Mouse (Mus musculus) lung, embryonic 14.5 days (tissue): ENCODE measurements at regions not wholly inside any gene's neighbourhood (a gene's known extent, or its start where the extent isn't known, plus 50 kb on each side); places are given as distances from the start of the nearest gene placed in this dataset.

Experiments
- ATAC-seq: fragments of 200-750 bp; cut with Nextera tagmentation; 2 replicates; pipeline ENCODE4 v1.8.0; 2017; ENCODE audit warnings: mild to moderate bottlenecking, moderate TSS enrichment, moderate library complexity; ENCODE audit not compliant: insufficient read depth
- DNase-seq: peaks from one replicate; pipeline ENCODE4 v3.0.0-alpha.2; 2015
- H3K27ac ChIP-seq: fragments of 300-500 bp; sonication (generic); 2 replicates; pipeline ENCODE4 v1.5.1; 2014; ENCODE audit warnings: low read depth, mild to moderate bottlenecking, moderate library complexity
- H3K27me3 ChIP-seq: fragments of 300-500 bp; sonication (generic); 2 replicates; pipeline ENCODE4 v1.6.1; 2014; ENCODE audit warnings: low read length, control low read depth; ENCODE audit not compliant: insufficient read depth
- H3K36me3 ChIP-seq: fragments of 300-500 bp; sonication (generic); 2 replicates; pipeline ENCODE4 v1.6.1; 2014; ENCODE audit warnings: control low read depth; ENCODE audit not compliant: insufficient read depth
- H3K4me1 ChIP-seq: fragments of 300-500 bp; sonication (generic); 2 replicates; pipeline ENCODE4 v1.6.1; 2014; ENCODE audit warnings: antibody characterized with exemption, control low read depth; ENCODE audit not compliant: insufficient read depth
- H3K4me2 ChIP-seq: fragments of 300-500 bp; sonication (generic); 2 replicates; pipeline ENCODE4 v1.6.1; 2014; ENCODE audit warnings: mild to moderate bottlenecking
- H3K4me3 ChIP-seq: fragments of 300-500 bp; sonication (generic); 2 replicates; pipeline ENCODE4 v1.5.1; 2014; ENCODE audit warnings: low read depth, low read length
- H3K9ac ChIP-seq: fragments of 300-500 bp; sonication (generic); 2 replicates; pipeline ENCODE4 v1.6.1; 2014
- H3K9me3 ChIP-seq: fragments of 300-500 bp; sonication (generic); 2 replicates; pipeline ENCODE4 v1.6.1; 2016; ENCODE audit warnings: low read depth, low read length, control low read depth
- CTCF ChIP-seq: IDR thresholded peaks from 2 replicates; pipeline ENCODE4 v1.5.1; 2016; ENCODE audit warnings: antibody characterized with exemption, low read depth
- WGBS: fragments of 180-500 bp; shearing (Covaris S2); extraction: QIAGEN DNeasy Blood & Tissue Kit; methylation state at CpG from one replicate; pipeline ENCODE4 v1.1.7; 2014; 5-methylcytosine and 5-hydroxymethylcytosine counted together

- Histone ChIP-seq H3K9me3 (no peaks in the 10 kb centered on the region), H3K4me1 (no peaks in the 10 kb centered on the region), H3K36me3 (no peaks in the 10 kb centered on the region), H3K27ac (no peak overlapping the region), H3K4me2 (no peak overlapping the region), H3K27me3 (no peaks in the 10 kb centered on the region), H3K4me3 (no peak overlapping the region), H3K9ac (no peak overlapping the region)
- DNase-seq (no peak), ATAC-seq (no peak)
- 35% methylated on average over 6 of the region's 6 CpGs for WGBS
- no peak for TF ChIP-seq CTCF
Observed at GRCm38 (mm10) chr16:18683556-18683955, 53.8 kb upstream of the Sept5 start.

- Histone ChIP-seq H3K9ac (no peak overlapping the region), H3K4me2 (no peak overlapping the region), H3K9me3 (no peaks in the 10 kb centered on the region), H3K27ac (no peak overlapping the region), H3K4me3 (no peak overlapping the region), H3K36me3 (no peaks in the 10 kb centered on the region), H3K27me3 (no peaks in the 10 kb centered on the region), H3K4me1 (no peaks in the 10 kb centered on the region)
- WGBS: 19% methylated on average over 6 of the region's 6 CpGs
- no peak for TF ChIP-seq CTCF
- ATAC-seq: no peak
- DNase-seq: no peak
Observed at GRCm38 (mm10) chr16:18686044-18686761, 56.4 kb upstream of the Sept5 start.

GRCm38 (mm10) chr16:18686916-18687315 is 57.2 kb upstream of the Sept5 start:
- Histone ChIP-seq H3K4me3 (peak overlapping the region; percentile 27), H3K36me3 (no peaks in the 10 kb centered on the region), H3K4me2 (peak overlapping the region; percentile 64), H3K27ac (peak overlapping the region; percentile 73; the same call in 1 of the 2 replicates), H3K4me1 (no peaks in the 10 kb centered on the region), H3K9me3 (no peaks in the 10 kb centered on the region), H3K27me3 (no peaks in the 10 kb centered on the region), H3K9ac (peak overlapping the region; percentile 46)
- ATAC-seq (peak; percentile 96), DNase-seq (peak; percentile 88)
- WGBS: under 1% methylated on average over 17 of the region's 17 CpGs
- TF ChIP-seq CTCF: no peak

GRCm38 (mm10) chr16:18687367-18687766 is 57.6 kb upstream of the Sept5 start:
- DNase-seq: peak; percentile 87
- TF ChIP-seq CTCF: peak; percentile 84

GRCm38 (mm10) chr16:18695596-18695995 is 65.8 kb upstream of the Sept5 start:
- no peak for ATAC-seq
- no peak overlapping the region for H3K4me3 ChIP-seq

More at GRCm38 (mm10) chr16:18687367-18687766, 57.6 kb upstream of the Sept5 start:
- peak overlapping the region; percentile 27 for H3K4me3 ChIP-seq
- H3K4me2 ChIP-seq: peak overlapping the region; percentile 64
- no peaks in the 10 kb centered on the region for H3K36me3 ChIP-seq
- ATAC-seq: peak; percentile 66
- no peaks in the 10 kb centered on the region for H3K4me1 ChIP-seq
- WGBS: 6% methylated on average over 8 of the region's 8 CpGs
- no peaks in the 10 kb centered on the region for H3K9me3 ChIP-seq
- peak overlapping the region; percentile 46 for H3K9ac ChIP-seq
- H3K27ac ChIP-seq: peak overlapping the region; percentile 73; the same call in 1 of the 2 replicates
- no peaks in the 10 kb centered on the region for H3K27me3 ChIP-seq

GRCm38 (mm10) chr16:18696074-18696819 is 66.5 kb upstream of the Sept5 start:
- whole genome bisulfite sequencing: 10% methylated on average over 20 of the region's 20 CpGs
- peak; percentile 94 for TF ChIP-seq CTCF
- Histone ChIP-seq H3K27me3 (no peaks in the 10 kb centered on the region), H3K9me3 (no peaks in the 10 kb centered on the region), H3K4me2 (peak overlapping the region; percentile 38; the same call in 1 of the 2 replicates), H3K36me3 (no peaks in the 10 kb centered on the region), H3K9ac (no peak overlapping the region), H3K27ac (no peak overlapping the region), H3K4me1 (0 out of 2 replicates have a peak, but pooled peaks cover 4% of the 10 kb centered on the region), H3K4me3 (no peak overlapping the region)
- ATAC-seq: peak; percentile 88
- peak; percentile 88 for DNase-seq

More at GRCm38 (mm10) chr16:18695596-18695995, 65.8 kb upstream of the Sept5 start:
- H3K36me3 ChIP-seq: no peaks in the 10 kb centered on the region
- H3K9me3 ChIP-seq: no peaks in the 10 kb centered on the region
- 0 out of 2 replicates have a peak, but pooled peaks cover 4% of the 10 kb centered on the region for H3K4me1 ChIP-seq
- no peak overlapping the region for H3K4me2 ChIP-seq
- H3K27ac ChIP-seq: no peak overlapping the region
- WGBS: 48% methylated on average over 5 of the region's 5 CpGs
- H3K27me3 ChIP-seq: no peaks in the 10 kb centered on the region
- TF ChIP-seq CTCF: no peak
- no peak for DNase-seq
- H3K9ac ChIP-seq: no peak overlapping the region

GRCm38 (mm10) chr16:18696820-18697168 is 67.0 kb upstream of the Sept5 start:
- ATAC-seq (no peak), DNase-seq (no peak)
- no peak overlapping the region for H3K9ac ChIP-seq
- no peaks in the 10 kb centered on the region for H3K36me3 ChIP-seq
- WGBS: 61% methylated on average over 5 of the region's 5 CpGs
- no peaks in the 10 kb centered on the region for H3K9me3 ChIP-seq
- peak overlapping the region; percentile 38; the same call in 1 of the 2 replicates for H3K4me2 ChIP-seq
- no peak overlapping the region for H3K27ac ChIP-seq
- H3K4me1 ChIP-seq: 0 out of 2 replicates have a peak, but pooled peaks cover 4% of the 10 kb centered on the region
- TF ChIP-seq CTCF: no peak
- H3K27me3 ChIP-seq: no peaks in the 10 kb centered on the region
- no peak overlapping the region for H3K4me3 ChIP-seq
